Mouse (Mus musculus): ENCODE data around the gene Sp1.

GRCm38 (mm10) chr15:102461430-102462075, 55.6 kb downstream of the Sp1 start:
- no peak for TF ChIP-seq CTCF (IDR thresholded peaks at IDR 0.05; ENCODE audit: insufficient read depth, low read depth, low read length)
- TF ChIP-seq POLR2A (IDR thresholded peaks at IDR 0.05; ENCODE audit: insufficient read depth, low read depth, low read length), result no peak
